Comparison of ENCODE assay signal across 8 mouse cellular contexts in the genomic region with DNA sequence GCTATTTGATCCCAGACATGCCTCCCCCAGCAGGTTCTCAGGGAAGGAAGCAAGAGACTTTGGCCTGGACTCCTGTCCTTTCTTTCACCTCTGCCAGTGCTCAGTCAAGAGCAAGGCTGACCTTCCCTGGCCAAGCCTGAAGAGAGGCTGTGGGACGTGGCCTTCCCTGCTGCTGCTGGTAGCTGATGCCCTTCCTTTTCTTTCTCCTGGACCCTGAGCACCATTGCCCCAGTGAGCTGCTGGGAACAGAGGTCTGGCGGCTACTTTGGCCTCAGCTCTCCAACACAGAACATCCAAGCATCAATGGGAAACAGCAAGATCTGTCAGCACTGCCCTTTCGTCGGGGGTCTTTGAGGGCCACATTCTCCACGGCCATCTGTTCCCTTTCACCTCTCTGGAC.
A peak's percentile ranks its signal among the peaks of the same experiment; 100 is the strongest.
DNase-seq lines count a peak whose midpoint lies in the region; ATAC-seq lines count a peak whose summit lies in the region.

No protein-coding gene starts in this region.

- no peaks in the 10 kb centered on the region for H3K9me3 ChIP-seq in heart, embryonic 16.5 days (replicated peaks; ENCODE audit: control insufficient read depth, low read length)
- no peaks in the 10 kb centered on the region for H3K9me3 ChIP-seq in embryonic facial prominence, embryonic 13.5 days
- H3K9me3 ChIP-seq in neural tube, embryonic 11.5 days (ENCODE audit: control insufficient read depth, low read length), result no peaks in the 10 kb centered on the region

- ATAC-seq in heart, embryonic 16.5 days (replicated peaks; ENCODE audit: extremely low read depth, insufficient read depth, low FRiP score), result no peak
- no peak for ATAC-seq in embryonic facial prominence, embryonic 13.5 days (ENCODE audit: insufficient number of reproducible peaks, insufficient read depth, low FRiP score, low TSS enrichment, low read depth)
- ATAC-seq in neural tube, embryonic 11.5 days (ENCODE audit: insufficient read depth, low FRiP score, low TSS enrichment), result no peak

- DNase-seq in heart, adult 18-20 months, result no peak
- peak; percentile 34 for DNase-seq in kidney, adult 9 months
- DNase-seq in neural tube, embryonic 11.5 days (ENCODE audit: low spot score), result no peak
- no peak for DNase-seq in gastrocnemius, adult 18-20 months (ENCODE audit: low spot score)
- DNase-seq in layer of hippocampus, postnatal 10 days (ENCODE audit: low spot score in 2 of 2), result no peak
- DNase-seq in cerebellum, postnatal 10 days, result no peak

- H3K27me3 ChIP-seq in heart, embryonic 16.5 days (ENCODE audit: control insufficient read depth, insufficient read depth, low read length), result no peaks in the 10 kb centered on the region
- H3K27me3 ChIP-seq in embryonic facial prominence, embryonic 13.5 days, result no peaks in the 10 kb centered on the region
- H3K27me3 ChIP-seq in neural tube, embryonic 11.5 days (ENCODE audit: control insufficient read depth, insufficient read depth, low read length), result no peaks in the 10 kb centered on the region

- H3K36me3 ChIP-seq in heart, embryonic 16.5 days (ENCODE audit: control insufficient read depth, insufficient read depth), result no peaks in the 10 kb centered on the region
- no peaks in the 10 kb centered on the region for H3K36me3 ChIP-seq in embryonic facial prominence, embryonic 13.5 days
- no peaks in the 10 kb centered on the region for H3K36me3 ChIP-seq in neural tube, embryonic 11.5 days (ENCODE audit: control insufficient read depth, insufficient read depth, low read length)

- 41% methylated on average over 5 of the region's 5 CpGs for WGBS in heart, embryonic 16.5 days
- WGBS in embryonic facial prominence, embryonic 13.5 days, result 44% methylated on average over 5 of the region's 5 CpGs
- WGBS in neural tube, embryonic 11.5 days, result 6% methylated on average over 5 of the region's 5 CpGs

- H3K4me2 ChIP-seq in heart, embryonic 16.5 days (ENCODE audit: low read depth, low read length), result no peak overlapping the region
- H3K4me2 ChIP-seq in embryonic facial prominence, embryonic 13.5 days, result no peak overlapping the region
- no peak overlapping the region for H3K4me2 ChIP-seq in neural tube, embryonic 11.5 days (ENCODE audit: low read depth)

- no peak overlapping the region for H3K4me3 ChIP-seq in heart, embryonic 16.5 days (ENCODE audit: low read length)
- H3K4me3 ChIP-seq in embryonic facial prominence, embryonic 13.5 days, result no peak overlapping the region
- no peak overlapping the region for H3K4me3 ChIP-seq in neural tube, embryonic 11.5 days (ENCODE audit: low read depth, low read length)

- peaks cover 54% of the 10 kb centered on the region for H3K4me1 ChIP-seq in heart, embryonic 16.5 days (ENCODE audit: control insufficient read depth, insufficient read depth, low read length)
- peaks cover 60% of the 10 kb centered on the region for H3K4me1 ChIP-seq in embryonic facial prominence, embryonic 13.5 days
- H3K4me1 ChIP-seq in neural tube, embryonic 11.5 days (ENCODE audit: control insufficient read depth, insufficient read depth, low read length), result peaks cover 37% of the 10 kb centered on the region

- no peak overlapping the region for H3K9ac ChIP-seq in heart, embryonic 16.5 days (ENCODE audit: low read length)
- H3K9ac ChIP-seq in embryonic facial prominence, embryonic 13.5 days, result 0 out of 2 replicates have a peak overlapping the region, but pooled peaks have one; percentile 36
- H3K9ac ChIP-seq in neural tube, embryonic 11.5 days (ENCODE audit: low read length), result no peak overlapping the region

- 0 out of 2 replicates have a peak overlapping the region, but pooled peaks have one; percentile 10 for H3K27ac ChIP-seq in heart, embryonic 16.5 days (ENCODE audit: low read length)
- peak overlapping the region; percentile 48; the same call in 1 of the 2 replicates for H3K27ac ChIP-seq in embryonic facial prominence, embryonic 13.5 days
- peak overlapping the region; percentile 67 for H3K27ac ChIP-seq in neural tube, embryonic 11.5 days (ENCODE audit: low read depth, low read length)

Comparison
In these comparisons a context has a peak if more than half of its experiments do, and no peak if none do; other contexts are left out.
1. H3K27ac ChIP-seq: peak in every context shown above with its lines; median percentile 67 in neural tube, embryonic 11.5 days; 48 in embryonic facial prominence, embryonic 13.5 days; 10 in heart, embryonic 16.5 days.